Mouse (Mus musculus) gastrocnemius, postnatal 25 days (tissue): ENCODE data around the gene Tmem86a. TPM values are rescaled to one million over a fixed set of nuclear protein-coding genes. Genes with fewer than 3 reads are reported as not detected.
"Not testable (repeated sequence)": the region's sequence is repeated elsewhere in the genome, so short reads cannot be mapped to it uniquely, and the experiment has no call there.

Source experiments
- DNase-seq: peaks from one replicate; pipeline ENCODE4 v3.0.0; 2022
- long read RNA-seq, 2 experiments: library from polyadenylated mRNA; stranded (forward); transcript quantifications; one replicate each; pipeline ENCODE4 v2.0.0; 2021
- total RNA-seq, 2 experiments: library from RNA; stranded (reverse); gene quantifications; 1 replicate in 1 of 2; 2 replicates in 1 of 2; pipeline ENCODE4 v1.2.3; 2021

Tmem86a gene
- total RNA-seq: 1 to 10 TPM; 4.6 to 5.2 TPM
- long read RNA-seq, experiment 1, partial matches to known transcripts: 1 of 6 reads
- long read RNA-seq, experiment 1, other reads (novel, unspliced or antisense): 1 of 6 reads
- long read RNA-seq, experiment 2, transcript Tmem86a-201 (3 exons, 1,831 nt): major isoform, 14 of 14 reads
- long read RNA-seq, experiment 2, partial matches to known transcripts: 0 of 14 reads
- long read RNA-seq, experiment 2, other reads (novel, unspliced or antisense): 0 of 14 reads

DNA sequence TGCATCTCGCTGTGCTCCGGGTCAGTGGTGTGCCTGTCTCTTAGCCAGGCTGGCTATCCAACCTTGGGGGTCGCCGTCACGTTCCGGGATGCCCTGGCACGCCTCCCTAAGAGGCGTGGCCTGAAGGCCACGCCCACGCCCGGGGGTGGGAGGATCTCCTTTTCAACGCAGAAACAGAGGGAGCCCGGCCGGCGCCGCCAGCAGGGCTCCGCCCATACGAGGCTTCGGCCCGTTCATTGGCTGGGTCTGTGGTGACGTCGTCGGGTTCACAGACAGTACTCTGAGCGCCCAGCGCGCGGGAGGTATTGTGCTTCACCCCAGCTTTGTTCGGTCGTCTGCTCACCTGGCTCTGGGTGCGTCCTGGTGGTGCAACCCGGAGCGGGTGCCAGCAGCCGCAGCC lies at the start of gene Tmem86a:
Gene Tmem86a (plus strand): TSS at position 236 of the 400 bp plus-strand sequence.
- DNase-seq: peak; percentile 94

DNA sequence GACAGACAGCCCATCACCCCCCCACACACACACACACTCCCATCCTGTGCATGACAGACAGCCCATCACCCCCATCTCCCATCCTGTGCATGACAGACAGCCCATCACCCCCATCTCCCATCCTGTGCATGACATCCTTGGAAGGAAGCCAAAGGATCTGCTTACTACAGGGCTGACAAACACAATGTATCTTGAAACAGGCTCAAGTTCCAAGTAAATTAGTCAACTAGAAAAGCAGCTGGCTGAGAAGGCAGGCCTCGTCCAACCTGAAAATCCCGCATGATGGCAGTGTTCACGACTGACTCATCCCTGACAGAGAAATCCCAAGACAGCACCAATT lies 49.8 kb upstream of the Tmem86a start:
- DNase-seq: no peak

DNA sequence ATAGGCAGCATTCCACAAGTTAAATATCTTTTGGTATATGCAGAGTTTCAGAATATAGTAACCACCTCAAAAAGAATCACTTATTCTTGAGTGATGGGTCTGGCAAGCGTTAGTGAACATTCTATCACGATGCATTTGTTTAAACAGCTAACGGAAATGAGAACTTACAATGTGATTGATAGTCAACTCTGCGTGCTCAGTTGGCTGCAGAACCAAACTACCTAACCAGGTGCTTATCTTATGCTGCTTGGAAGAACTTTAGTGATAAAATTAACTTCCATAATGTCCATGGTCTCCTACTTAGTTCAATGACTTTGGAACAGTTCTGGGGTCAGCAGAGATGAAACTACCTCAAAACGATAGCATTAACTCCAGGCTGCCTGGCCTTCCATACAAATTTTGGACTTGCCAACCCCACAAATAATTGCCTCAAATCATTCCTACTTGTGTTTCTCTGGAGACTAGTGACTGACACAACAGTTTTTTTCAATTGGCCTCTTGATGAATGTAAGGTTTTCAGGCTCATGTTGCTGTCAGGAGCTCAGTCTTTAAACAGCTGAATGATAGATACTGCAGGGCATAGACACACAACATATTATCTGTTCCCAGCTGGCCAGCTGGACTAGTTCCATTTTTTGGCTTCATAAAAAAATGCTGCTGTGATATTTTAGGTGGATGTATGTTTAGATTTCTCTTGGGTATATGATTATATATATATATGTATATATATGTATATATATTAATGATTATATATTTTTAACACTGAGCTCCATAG lies 49.1 kb upstream of the Tmem86a start:
- DNase-seq: no peak

DNA sequence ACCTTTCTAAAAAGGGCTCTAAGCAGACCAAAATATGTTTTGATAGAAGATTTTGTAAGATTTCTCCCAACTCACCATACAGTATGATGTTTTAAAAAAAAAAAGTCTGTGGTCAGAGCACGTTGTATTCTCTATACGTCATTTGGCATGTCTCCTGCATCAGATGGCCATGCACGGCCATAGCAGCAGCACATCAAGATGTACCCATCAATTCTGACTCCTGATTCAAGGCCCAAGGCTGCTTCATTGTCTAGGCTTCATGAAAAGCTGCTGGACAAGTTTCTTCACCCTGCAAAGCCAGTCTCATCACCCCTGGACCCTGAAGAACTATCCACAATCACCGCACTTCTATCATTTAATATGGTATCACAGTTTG lies 48.5 kb upstream of the Tmem86a start:
- DNase-seq: no peak

DNA sequence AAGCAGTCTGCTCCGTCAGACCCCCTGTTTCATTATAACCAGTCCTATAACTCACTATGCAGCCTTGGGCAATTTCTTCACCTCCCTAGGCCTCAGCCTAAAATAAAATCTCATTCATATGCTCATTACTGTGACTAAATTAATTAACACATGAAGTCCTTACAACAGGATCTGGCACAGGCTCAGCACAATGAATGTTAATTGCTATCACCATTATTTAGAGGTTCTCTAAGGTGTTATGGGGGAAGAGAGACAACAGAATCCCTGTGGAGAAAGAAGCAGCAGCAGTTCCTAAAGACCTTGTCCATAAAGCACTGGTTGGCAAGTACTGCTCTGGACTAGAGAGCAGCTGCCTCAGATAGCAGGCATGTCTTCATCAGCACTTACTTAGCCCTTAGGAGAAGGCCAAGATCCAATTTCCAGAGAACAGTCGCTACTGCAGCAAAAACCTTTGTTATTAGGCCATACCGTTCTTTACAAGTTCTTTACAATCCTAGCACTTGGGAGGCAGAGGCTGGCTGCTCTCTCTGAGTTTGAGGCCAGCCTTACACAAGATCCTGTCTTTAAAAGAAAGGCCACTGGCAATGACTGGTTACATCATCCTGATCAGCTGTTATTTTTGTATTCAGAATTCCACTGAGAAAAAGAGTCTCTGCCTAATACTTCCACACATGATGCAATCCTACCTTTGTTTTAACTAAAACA lies 46.8 kb upstream of the Tmem86a start:
- no peak for DNase-seq

DNA sequence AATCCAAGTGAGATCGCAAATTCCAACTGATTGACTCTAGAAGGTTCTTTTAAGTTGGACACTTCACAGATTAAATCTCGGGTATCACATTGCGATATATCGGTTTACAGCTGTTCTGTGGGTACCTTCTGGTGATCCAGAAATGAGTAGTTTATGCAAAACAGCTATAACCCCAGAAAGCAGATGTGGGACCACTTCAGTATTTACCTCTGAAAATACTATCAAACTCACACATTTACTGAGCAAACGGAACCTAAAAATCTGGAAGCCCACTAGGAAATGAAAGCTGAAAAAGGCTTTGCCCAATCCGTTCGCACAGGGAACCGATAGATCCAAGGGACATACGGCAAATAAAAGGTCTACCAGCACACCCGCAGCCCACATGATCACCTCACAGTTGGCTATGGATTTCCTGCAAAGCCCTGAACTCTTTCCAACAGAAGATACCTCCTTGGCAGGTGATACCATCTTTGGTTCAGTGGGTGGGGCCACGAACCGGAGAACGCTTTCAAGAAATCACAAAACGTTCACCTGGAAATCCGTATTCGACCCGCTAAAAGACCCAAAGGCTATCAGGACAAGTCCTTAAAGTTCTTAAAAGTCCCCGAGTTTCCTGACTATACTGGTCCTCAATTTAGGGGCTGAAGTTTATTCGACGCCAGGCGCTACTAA lies 43.2 kb upstream of the Tmem86a start:
- DNase-seq: no peak

DNA sequence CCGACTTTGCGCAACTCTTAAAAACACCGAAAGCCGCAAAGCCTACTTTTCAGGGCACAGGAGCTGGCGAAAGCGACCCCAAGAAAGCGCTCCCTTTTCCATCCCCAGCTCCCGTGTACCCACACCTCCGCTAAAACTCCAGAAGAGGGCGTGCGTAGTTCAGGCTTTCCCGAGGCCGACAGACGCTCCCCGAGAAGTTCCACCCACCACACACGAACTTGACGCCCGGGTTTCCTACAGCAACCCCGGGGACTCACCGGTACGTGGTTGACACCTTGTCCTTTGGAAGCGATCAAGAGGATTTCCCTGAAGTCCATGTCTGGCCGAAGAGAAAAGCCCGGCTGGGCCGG lies 42.6 kb upstream of the Tmem86a start:
- DNase-seq: no peak

DNA sequence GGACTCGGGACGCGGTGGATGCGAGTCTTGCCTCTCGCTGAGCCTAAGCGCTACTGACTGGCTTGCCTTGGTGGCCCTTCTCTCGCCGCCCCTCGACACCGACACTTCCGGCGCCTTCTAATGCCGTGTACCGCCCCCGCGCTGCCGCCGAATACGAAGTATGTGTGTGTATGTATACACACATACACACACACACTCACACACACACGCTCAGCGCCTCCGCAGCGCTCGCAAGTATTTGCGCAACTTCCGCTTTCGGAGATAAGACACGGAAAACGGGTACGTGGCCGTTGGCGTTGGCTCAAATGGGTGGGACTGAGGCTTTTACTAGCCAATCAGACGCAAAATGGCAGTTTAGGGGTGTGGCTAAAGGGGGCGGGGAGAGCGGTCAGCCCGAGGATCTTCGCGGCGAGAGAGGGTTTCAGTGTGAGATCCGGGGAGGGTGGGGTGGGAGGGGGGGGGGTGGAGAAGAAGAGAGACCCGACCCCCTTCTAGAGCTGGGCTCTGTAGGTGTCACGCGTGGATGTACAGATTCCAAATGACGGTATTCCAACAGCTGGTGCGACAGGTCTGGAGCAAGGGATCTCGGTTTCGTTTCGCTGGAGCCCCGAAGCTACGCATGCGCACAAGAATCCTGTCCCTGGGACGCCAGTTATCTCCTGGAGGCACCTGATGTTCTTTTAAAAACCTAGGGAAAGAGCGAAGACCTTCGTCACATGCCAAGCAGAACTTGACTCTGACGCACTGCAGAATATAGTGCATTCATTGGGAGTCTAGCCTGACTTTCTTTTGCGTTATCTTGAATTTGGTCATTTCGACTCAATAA lies 42.0 kb upstream of the Tmem86a start, which contains the start of gene Spty2d1:
Gene Spty2d1 (minus strand): TSS at position 244 of the 826 bp plus-strand sequence.
- peak; percentile 97 for DNase-seq

DNA sequence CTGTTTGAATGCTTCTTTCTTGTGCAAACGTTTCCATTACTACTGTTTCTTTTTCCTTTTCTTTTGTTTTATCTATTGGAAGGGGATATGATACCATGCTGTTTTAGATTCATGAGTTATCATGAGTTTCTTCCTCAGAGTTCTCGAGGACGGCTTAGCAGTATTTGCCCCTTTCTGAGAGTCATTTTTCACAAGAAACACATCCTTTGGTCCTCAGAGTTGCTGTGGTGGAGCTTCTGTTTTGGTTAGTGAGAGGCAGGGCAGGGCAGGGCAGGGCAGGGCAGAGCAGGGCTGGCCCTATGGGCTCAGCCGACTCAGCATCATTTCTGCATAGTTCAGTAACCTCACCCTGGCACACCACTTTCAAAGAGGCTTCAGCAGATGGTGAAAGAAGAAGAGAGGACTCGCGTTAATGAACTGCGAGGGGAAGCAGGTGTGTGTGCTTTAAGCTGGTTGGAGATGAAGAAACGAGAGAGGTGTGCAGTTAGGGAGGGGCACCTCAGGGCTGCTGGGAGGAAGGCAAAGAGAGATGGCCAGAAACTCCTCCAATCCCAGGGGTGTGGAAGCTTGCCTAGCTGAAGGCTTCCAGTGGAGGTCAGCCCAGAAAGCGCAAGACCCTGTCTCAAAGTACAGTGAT lies 37.2 kb upstream of the Tmem86a start:
- DNase-seq: no peak

DNA sequence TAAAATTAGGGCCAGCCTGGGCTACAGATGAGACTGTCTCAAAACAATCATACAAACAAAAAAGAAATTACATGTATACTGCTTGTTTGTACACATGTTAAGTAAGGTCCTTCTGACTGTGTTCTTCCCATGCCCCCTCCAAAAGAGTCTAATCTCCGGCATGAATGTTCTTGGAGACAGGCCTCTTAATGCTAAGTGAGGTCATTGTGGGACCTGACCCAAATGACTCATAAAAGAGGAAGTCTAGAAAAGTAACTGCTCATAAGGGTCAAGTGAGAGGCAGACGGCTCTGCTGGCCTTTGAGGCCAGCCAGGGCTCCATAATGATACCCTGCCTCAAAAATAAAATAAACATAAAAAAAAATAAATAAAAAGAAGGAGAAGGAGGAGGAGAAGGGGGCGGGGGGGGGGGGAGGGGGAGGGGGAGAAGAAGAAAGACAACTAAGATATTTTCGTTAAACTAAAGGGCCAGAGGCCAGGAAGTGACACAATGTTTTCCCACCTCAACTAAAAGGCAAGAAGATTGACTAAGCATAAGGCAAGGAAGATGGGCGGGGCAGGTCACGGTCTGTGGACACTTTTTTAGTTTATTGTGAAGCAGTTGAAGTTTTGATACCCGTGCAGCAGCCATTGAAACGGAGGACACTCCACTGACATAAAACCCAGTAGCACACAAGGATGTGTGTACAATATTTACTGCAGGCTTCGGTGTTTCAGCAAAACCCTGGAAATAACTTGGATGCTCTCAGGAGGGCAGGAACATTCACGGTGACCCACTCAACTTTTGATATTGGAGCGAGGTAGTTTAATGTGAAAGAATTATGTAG lies 35.6 kb upstream of the Tmem86a start:
- DNase-seq: no peak

DNA sequence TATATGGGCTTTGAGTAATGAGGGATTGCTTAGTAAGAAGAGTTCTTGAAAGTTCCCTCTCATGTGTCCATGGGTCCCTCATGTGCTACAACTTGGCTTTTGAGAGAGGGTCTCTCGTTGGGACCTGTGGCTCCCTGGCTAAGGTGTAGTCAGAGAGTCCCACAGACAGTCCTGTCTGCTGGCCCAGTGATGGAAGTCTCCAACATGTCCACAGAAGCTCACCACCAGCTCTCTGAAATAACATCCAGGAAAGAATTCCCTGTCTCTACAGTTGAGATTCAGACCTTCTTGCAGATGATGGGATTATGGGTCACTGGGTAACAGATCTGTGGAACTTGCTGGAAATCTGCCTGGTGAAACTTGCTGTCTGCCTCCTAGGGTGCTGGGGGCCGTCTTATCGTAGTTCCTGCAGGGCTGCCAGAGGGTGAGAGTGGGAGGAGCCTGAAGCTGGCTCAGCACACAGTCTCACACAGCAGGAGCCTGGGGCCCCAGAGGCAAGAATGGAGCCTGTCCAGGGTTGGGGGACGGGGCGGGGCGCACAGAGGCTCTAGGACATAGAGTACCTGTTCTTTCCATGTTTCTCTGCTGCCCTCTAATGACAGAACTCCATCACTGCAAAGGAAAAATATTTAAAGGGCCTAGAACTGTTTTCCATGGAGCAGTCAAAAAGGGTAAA lies 34.9 kb upstream of the Tmem86a start:
- peak; percentile 88 for DNase-seq

DNA sequence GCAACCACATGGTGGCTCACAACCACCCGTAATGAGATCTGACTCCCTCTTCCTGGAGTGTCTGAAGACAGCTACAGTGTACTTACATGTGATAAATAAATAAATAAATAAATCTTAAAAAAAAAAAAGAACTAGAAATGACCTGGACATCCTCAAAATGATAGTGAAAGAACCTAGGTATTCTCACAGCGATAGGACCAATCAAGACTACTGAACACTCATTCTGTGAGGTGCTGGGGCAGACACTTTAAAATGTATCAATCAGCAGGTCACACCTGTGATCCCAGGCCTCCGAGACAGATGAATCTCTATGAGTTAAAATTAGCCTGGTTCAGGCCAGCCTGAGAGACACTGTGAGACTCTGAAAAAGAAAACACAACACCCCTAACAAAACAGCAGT lies 33.8 kb upstream of the Tmem86a start:
- DNase-seq: no peak

DNA sequence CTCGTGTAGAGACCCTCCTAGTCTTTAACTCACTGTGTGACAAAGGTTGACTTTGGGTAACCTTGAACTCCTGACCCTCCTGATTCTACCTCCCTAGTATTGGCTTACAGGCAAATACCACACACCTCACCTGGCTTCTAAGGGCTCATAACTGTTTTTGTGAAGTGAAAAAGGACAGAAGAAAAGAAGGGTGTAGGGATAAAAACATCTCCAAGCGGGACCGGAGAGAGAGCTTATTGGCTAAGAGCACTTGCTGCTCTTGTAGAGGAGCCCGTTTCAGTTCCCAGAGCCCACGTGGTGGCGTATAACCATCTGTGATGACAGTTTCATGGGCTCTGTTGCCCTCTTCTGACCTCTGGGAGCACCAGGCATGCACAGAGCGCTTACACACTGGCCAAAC lies 33.3 kb upstream of the Tmem86a start:
- DNase-seq: no peak

DNA sequence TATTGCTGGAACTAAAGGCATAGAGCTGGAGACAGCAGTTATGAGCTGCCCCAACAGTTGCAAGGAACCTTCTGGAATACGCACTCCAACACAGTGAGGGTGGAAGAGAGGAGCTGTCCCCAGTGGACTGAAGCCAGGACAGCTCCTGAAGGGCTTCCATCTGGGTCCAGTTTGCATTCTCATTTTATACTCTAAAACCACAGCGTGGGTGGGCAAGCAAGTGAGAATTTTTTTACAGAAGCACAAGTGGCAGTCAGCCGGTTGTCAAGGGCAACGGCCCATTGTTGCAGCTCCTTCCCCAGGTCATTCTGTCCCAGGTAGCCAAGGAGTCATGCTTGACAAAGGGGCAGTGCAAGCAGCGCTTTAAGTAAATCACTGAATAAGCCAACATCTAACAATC lies 30.8 kb upstream of the Tmem86a start:
- DNase-seq: no peak

DNA sequence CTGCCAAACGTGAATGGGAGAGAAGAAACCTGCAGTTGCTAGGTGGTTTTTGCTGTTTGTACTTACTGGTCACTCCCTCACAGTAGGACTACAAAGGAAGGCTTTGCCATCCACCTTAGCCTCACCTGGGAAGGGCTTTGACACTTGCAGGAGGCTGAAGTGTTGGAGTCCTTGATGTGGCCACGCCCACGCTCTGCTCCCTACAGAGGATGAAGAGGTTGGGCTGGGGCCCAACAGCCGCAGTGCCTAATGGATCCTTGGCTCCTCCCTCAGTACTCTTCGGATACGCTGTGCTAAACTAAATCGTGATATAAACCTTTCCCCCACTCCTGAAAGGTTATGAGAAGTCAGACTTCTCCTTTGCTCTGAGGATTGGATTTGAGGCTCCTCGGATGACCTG lies 29.4 kb upstream of the Tmem86a start:
- DNase-seq: no peak

DNA sequence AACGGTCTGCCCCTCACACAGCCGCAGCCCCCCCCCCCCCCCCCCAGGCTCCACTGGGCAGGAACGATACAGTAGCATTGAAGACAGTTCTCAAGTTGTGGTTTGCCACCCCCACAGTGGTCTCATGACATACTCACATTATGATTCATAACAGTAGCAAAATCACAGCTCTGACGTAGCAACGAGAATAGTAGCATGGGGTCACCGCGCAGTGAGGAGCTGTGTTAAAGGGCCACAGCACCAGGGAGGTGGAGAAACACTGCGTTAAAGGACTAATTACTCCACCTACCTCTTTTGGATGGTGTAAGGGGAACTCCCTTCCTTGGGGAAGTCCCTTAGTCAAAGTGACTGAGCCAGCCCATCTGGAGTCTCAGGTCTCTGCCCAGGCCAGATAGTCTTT lies 27.9 kb upstream of the Tmem86a start:
- no peak for DNase-seq

DNA sequence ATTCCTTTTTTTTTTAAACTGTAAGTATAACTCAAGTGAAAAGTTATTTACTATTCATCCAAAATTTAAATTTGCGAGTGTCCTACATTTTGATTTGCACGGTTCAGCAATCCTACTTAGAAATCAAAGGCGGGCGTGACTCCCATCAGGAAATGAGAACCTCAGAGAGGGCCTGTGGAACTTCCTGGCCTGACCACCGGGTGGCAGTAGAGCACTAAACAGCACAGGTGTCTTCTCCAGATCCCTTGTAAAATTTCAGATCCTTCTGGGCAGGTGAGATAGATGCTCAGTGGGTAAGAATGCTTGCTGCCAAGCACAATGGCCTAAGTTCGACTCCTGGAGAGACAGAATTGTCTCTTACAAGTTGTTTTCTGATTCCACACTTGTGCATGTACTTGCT lies 26.9 kb upstream of the Tmem86a start:
- DNase-seq: peak; percentile 50

DNA sequence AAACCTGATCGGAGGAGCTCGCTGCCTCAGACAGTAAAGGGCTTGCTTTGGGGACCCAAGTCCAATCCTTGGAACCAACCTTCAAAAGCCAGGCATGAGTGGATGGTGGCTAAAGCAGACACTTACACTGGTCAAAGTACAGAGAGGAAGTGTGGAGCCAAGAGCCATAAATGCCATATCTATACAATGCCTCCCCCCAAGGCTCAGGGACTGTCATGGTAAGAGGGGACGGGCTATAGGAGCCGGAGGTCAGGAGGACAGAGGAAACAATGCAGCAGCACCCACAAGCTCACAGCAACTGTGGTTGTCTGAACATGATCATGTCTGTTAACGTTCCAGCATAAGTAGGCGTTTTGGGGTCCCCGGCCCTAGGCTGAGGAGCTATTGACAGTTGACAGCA lies 25.9 kb upstream of the Tmem86a start:
- no peak for DNase-seq

DNA sequence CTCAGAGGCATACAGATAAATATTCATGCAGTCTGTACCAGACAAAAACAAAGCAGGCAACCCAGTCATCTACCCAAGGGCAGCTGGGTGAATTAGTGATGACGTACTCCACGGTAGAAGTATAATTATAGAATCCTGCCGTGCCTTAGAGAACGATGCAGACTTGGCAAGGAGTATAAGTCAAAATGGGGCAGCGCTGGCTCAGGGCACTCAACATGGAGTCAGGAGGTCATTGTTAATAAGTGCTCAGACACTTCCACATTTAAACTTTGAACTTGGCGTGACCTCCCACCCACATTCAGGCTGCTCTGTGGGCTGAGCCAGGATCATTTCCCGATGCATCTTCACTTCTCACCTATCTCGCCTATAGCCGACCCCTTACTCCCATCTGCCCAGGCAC lies 25.0 kb upstream of the Tmem86a start:
- no peak for DNase-seq

DNA sequence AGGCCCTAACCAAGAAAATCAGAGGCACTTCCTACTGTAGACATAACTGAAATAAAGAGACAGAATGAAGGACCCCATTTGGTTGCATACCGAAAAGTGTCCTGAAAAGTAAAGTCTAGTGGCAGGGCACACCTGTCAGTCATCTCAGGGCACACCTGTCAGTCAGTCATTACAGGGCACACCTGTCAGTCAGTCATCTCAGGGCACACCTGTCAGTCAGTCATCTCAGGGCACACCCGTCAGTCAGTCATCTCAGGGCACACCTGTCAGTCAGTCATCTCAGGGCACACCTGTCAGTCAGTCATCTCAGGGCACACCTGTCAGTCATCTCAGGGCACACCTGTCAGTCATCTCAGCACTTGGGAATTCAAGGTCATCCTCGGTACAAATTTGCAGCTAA lies 23.5 kb upstream of the Tmem86a start:
- not testable (repeated sequence) for DNase-seq
